Mouse (Mus musculus) CH12.LX (cell line): ENCODE measurements around the gene 2310061I04Rik. TPM values are rescaled to one million over a fixed set of nuclear protein-coding genes. Genes with fewer than 3 reads are reported as not detected.

Experiments
- DNase-seq: peaks from one replicate; pipeline ENCODE4 v3.0.0-alpha.2; 2013; ENCODE audit errors: extremely low read depth
- H3K27ac ChIP-seq: 2 replicates; pipeline ENCODE4 v1.5.1; 2012; ENCODE audit warnings: low read depth, mild to moderate bottlenecking, control low read depth, moderate library complexity; ENCODE audit not compliant: insufficient read depth
- H3K27me3 ChIP-seq: replicated peaks from 2 replicates; pipeline ENCODE3; 2012; ENCODE audit warnings: inconsistent platforms
- H3K36me3 ChIP-seq, 2 experiments: replicated peaks in 1 of 2; 2 replicates each; pipeline versions ENCODE3 to v1.6.1; 2012; ENCODE audit warnings: inconsistent platforms in 1 of 2, low read length in 1 of 2, mild to moderate bottlenecking in 1 of 2, mixed read lengths in 1 of 2, moderate library complexity in 1 of 2; ENCODE audit not compliant: control insufficient read depth in 1 of 2, insufficient read depth in 1 of 2
- H3K4me1 ChIP-seq, 2 experiments: 2 replicates each; pipeline ENCODE4 v1.6.1; 2012; ENCODE audit warnings: inconsistent platforms in 1 of 2, moderate library complexity in 1 of 2; ENCODE audit not compliant: insufficient read depth in 2 of 2, control insufficient read depth in 1 of 2
- H3K4me2 ChIP-seq: 2 replicates; pipeline ENCODE4 v1.6.1; 2012; ENCODE audit warnings: low read depth, mild to moderate bottlenecking, control low read depth; ENCODE audit not compliant: poor library complexity, insufficient read depth, severe bottlenecking
- H3K4me3 ChIP-seq, 3 experiments: fragments of 150-350 bp in 1 of 3; sonication (generic) in 1 of 3; replicated peaks in 1 of 3; 2 replicates each; pipeline versions ENCODE3 to v1.5.1; 2011 to 2012; ENCODE audit warnings: low read depth in 2 of 3, low read length in 2 of 3, mild to moderate bottlenecking in 2 of 3, moderate library complexity in 2 of 3, control low read depth in 1 of 3, improper control_type of control experiment in 1 of 3, inconsistent platforms in 1 of 3, mixed read lengths in 1 of 3; ENCODE audit not compliant: poor library complexity in 1 of 3
- H3K79me2 ChIP-seq: replicated peaks from 2 replicates; pipeline ENCODE4 v1.6.1; 2012; ENCODE audit warnings: mild to moderate bottlenecking, moderate library complexity; ENCODE audit not compliant: control insufficient read depth, poor library complexity, insufficient read depth, severe bottlenecking; ENCODE audit errors: extremely low read depth
- H3K9ac ChIP-seq: 2 replicates; pipeline ENCODE4 v1.6.1; 2012; ENCODE audit warnings: low read depth, mild to moderate bottlenecking, control low read depth, moderate library complexity; ENCODE audit not compliant: insufficient read depth
- H3K9me3 ChIP-seq: replicated peaks from 2 replicates; pipeline ENCODE3; 2012; ENCODE audit warnings: low read length, inconsistent platforms, mixed read lengths
- CHD2 ChIP-seq: IDR thresholded peaks from 2 replicates; pipeline ENCODE4 v1.6.1; 2011; ENCODE audit warnings: low read length, improper control_type of control experiment
- E2F4 ChIP-seq: IDR thresholded peaks from 2 replicates; pipeline ENCODE4 v1.6.1; 2011; ENCODE audit warnings: low read depth, low read length, improper control_type of control experiment; ENCODE audit not compliant: insufficient replicate concordance
- ETS1 ChIP-seq: conservative IDR thresholded peaks from 2 replicates; pipeline ENCODE4 v1.6.1; 2012; ENCODE audit warnings: low read depth, mild to moderate bottlenecking, inconsistent platforms, low read length, improper control_type of control experiment, moderate library complexity
- GABPA ChIP-seq: IDR thresholded peaks from 2 replicates; pipeline ENCODE4 v1.6.1; 2012; ENCODE audit warnings: low read depth, low read length, improper control_type of control experiment, inconsistent platforms; ENCODE audit not compliant: insufficient replicate concordance
- JUN ChIP-seq: IDR thresholded peaks from 2 replicates; pipeline ENCODE4 v1.6.1; 2011; ENCODE audit warnings: low read depth, mild to moderate bottlenecking, low read length, improper control_type of control experiment, moderate library complexity; ENCODE audit not compliant: insufficient read depth
- JUND ChIP-seq: conservative IDR thresholded peaks from 2 replicates; pipeline ENCODE4 v1.6.1; 2011; ENCODE audit warnings: low read depth, low read length, improper control_type of control experiment
- MAFK ChIP-seq: IDR thresholded peaks from 2 replicates; pipeline ENCODE4 v1.6.1; 2011; ENCODE audit warnings: low read length, improper control_type of control experiment; ENCODE audit not compliant: insufficient replicate concordance
- MAZ ChIP-seq: IDR thresholded peaks from 2 replicates; pipeline ENCODE4 v1.6.1; 2012; ENCODE audit warnings: low read depth, mild to moderate bottlenecking, inconsistent platforms, low read length, improper control_type of control experiment, moderate library complexity
- MXI1 ChIP-seq: IDR thresholded peaks from 2 replicates; pipeline ENCODE4 v1.6.1; 2011; ENCODE audit warnings: mild to moderate bottlenecking, low read depth, low read length, improper control_type of control experiment
- MYC ChIP-seq: IDR thresholded peaks from 2 replicates; pipeline ENCODE4 v1.6.1; 2011; ENCODE audit warnings: low read depth, mild to moderate bottlenecking, improper control_type of control experiment, low read length
- NELFE ChIP-seq: IDR thresholded peaks from 2 replicates; pipeline ENCODE4 v1.6.1; 2011; ENCODE audit warnings: low read depth, low read length, improper control_type of control experiment
- NRF1 ChIP-seq: IDR thresholded peaks from 2 replicates; pipeline ENCODE4 v1.6.1; 2014; ENCODE audit warnings: low read depth, mild to moderate bottlenecking, inconsistent platforms, low read length, improper control_type of control experiment, moderate library complexity
- POLR2A ChIP-seq: IDR thresholded peaks from 2 replicates; pipeline ENCODE4 v1.6.1; 2011; ENCODE audit warnings: low read depth, mild to moderate bottlenecking, improper control_type of control experiment, low read length
- POLR2AphosphoS2 ChIP-seq: IDR thresholded peaks from 2 replicates; pipeline ENCODE4 v1.6.1; 2011; ENCODE audit warnings: low read depth, low read length, improper control_type of control experiment
- SIN3A ChIP-seq: IDR thresholded peaks from 2 replicates; pipeline ENCODE4 v1.6.1; 2012; ENCODE audit warnings: low read length, improper control_type of control experiment, inconsistent platforms
- TCF12 ChIP-seq: IDR thresholded peaks from 2 replicates; pipeline ENCODE4 v1.6.1; 2014; ENCODE audit warnings: low read depth, mild to moderate bottlenecking, inconsistent platforms, low read length, improper control_type of control experiment
- UBTF ChIP-seq: IDR thresholded peaks from 2 replicates; pipeline ENCODE4 v1.6.1; 2012; ENCODE audit warnings: low read depth, mild to moderate bottlenecking, inconsistent platforms, low read length, improper control_type of control experiment, moderate library complexity
- USF2 ChIP-seq: conservative IDR thresholded peaks from 2 replicates; pipeline ENCODE4 v1.6.1; 2011; ENCODE audit warnings: low read depth, low read length, improper control_type of control experiment
- ZC3H11A ChIP-seq: IDR thresholded peaks from 2 replicates; pipeline ENCODE4 v1.6.1; 2012; ENCODE audit warnings: low read depth, mild to moderate bottlenecking, inconsistent platforms, low read length, improper control_type of control experiment
- ZMIZ1 ChIP-seq: IDR thresholded peaks from 2 replicates; pipeline ENCODE4 v1.6.1; 2012; ENCODE audit warnings: low read depth, mild to moderate bottlenecking, inconsistent platforms, low read length, improper control_type of control experiment
- ZNF384 ChIP-seq: IDR thresholded peaks from 2 replicates; pipeline ENCODE4 v1.6.1; 2012; ENCODE audit warnings: low read depth, low read length, improper control_type of control experiment, inconsistent platforms
- dilution Hi-C: fragments of 300-500 bp; cut with MboI; formaldehyde crosslinking; loops from 2 replicates; pipeline ENCODE4 v1.14.3; 2020; ENCODE audit warnings: low sequenced_read_pairs; ENCODE audit not compliant: extremely low pct_unique_long_range_greater_than_20kb, extremely low pct_ligation_motif_present
- in situ Hi-C: fragments of 300-500 bp; cut with MboI; formaldehyde crosslinking; loops from 3 replicates; pipeline ENCODE4 v1.14.3; 2019; ENCODE audit warnings: low sequenced_read_pairs, low pct_ligation_motif_present, low pct_unique_long_range_greater_than_20kb, mixed read lengths
- polyA plus RNA-seq: library from polyadenylated mRNA; unstranded; fragments of >175 nt; gene quantifications from 2 replicates; pipeline ENCODE4 v1.2.1, GENCODE M21; 2012; ENCODE audit warnings: low read depth; ENCODE audit not compliant: insufficient read length
- total RNA-seq, 2 experiments: library from RNA; depleted of rRNA; stranded (reverse); fragments of 300-350 nt in 1 of 2; fragments of >200 nt in 1 of 2; gene quantifications; 2 replicates each; pipeline ENCODE4 v1.2.3; 2012 to 2014

Gene 2310061I04Rik
- total and polyA plus RNA-seq, 3 experiments = 5.7 to 46.4 (median 8.7) TPM

- no peaks in the 10 kb centered on the region for H3K27me3 ChIP-seq
- H3K79me2 ChIP-seq = peaks cover 34% of the 10 kb centered on the region
- no peak overlapping the region for H3K27ac ChIP-seq
- H3K9me3 ChIP-seq = no peaks in the 10 kb centered on the region
- peak overlapping the region; percentile 74; the same call in 1 of the 2 replicates for H3K4me2 ChIP-seq
- peaks cover 31 to 65% of the 10 kb centered on the region in 2 experiments for H3K36me3 ChIP-seq
- DNase-seq = no peak
- peaks cover 6 to 47% of the 10 kb centered on the region in 2 experiments; a peak in 3 of 4 replicates for H3K4me1 ChIP-seq
- H3K9ac ChIP-seq = peak overlapping the region; percentile 46
- TF ChIP-seq MAZ (no peak), POLR2AphosphoS2 (no peak), POLR2A (0 out of 2 replicates have a peak, but pooled peaks have one; percentile 0)
- dilution Hi-C loops = no loop called here
- no peak overlapping the region for H3K4me3 ChIP-seq
- in situ Hi-C loops = no loop called here
These were observed 23.2 kb upstream of the 2310061I04Rik start for GRCm38 (mm10) chr17:35920384-35920783.

- Histone ChIP-seq H3K27ac (no peak overlapping the region), H3K9ac (peak overlapping the region; percentile 46; the same call in 1 of the 2 replicates), H3K36me3 (peaks cover 27 to 60% of the 10 kb centered on the region in 2 experiments), H3K27me3 (no peaks in the 10 kb centered on the region), H3K4me3 (peak overlapping the region in 1 of 3 experiments; percentile 77), H3K4me2 (peak overlapping the region; percentile 74; the same call in 1 of the 2 replicates), H3K9me3 (no peaks in the 10 kb centered on the region), H3K4me1 (peaks cover 6 to 48% of the 10 kb centered on the region in 2 experiments; a peak in 3 of 4 replicates), H3K79me2 (peaks cover 39% of the 10 kb centered on the region)
- DNase-seq = no peak
- dilution Hi-C loops (no loop called here), in situ Hi-C loops (no loop called here)
- TF ChIP-seq POLR2A = no peak; the same call in 1 of the 2 replicates
- no peak for TF ChIP-seq MAFK
- TF ChIP-seq USF2 = no peak
- TF ChIP-seq MXI1 = peak; percentile 2; the same call in 1 of the 2 replicates
- no peak for TF ChIP-seq ETS1
- no peak for TF ChIP-seq CHD2
- TF ChIP-seq ZNF384 = no peak
These were observed 22.7 kb upstream of the 2310061I04Rik start for GRCm38 (mm10) chr17:35919864-35920301.

- Histone ChIP-seq H3K9me3 (no peaks in the 10 kb centered on the region), H3K4me2 (peak overlapping the region; percentile 74), H3K9ac (peak overlapping the region; percentile 100), H3K4me3 (peak overlapping the region; percentile 24 to 77 (median 63)), H3K79me2 (peaks cover 46% of the 10 kb centered on the region), H3K27me3 (no peaks in the 10 kb centered on the region), H3K27ac (peak overlapping the region; percentile 75), H3K4me1 (peaks cover 6 to 55% of the 10 kb centered on the region in 2 experiments; a peak in 3 of 4 replicates), H3K36me3 (peaks cover 27 to 58% of the 10 kb centered on the region in 2 experiments)
- dilution Hi-C loops = no loop called here
- in situ Hi-C loops = no loop called here
- DNase-seq = peak; percentile 98
- TF ChIP-seq MAZ (peak; percentile 69; the same call in 1 of the 2 replicates), MYC (no peak), ETS1 (peak; percentile 61), NRF1 (0 out of 2 replicates have a peak, but pooled peaks have one; percentile 41), TCF12 (peak; percentile 54; the same call in 1 of the 2 replicates), ZMIZ1 (peak; percentile 70; the same call in 1 of the 2 replicates), POLR2AphosphoS2 (peak; percentile 89), JUND (peak; percentile 65), ZC3H11A (no peak), CHD2 (no peak), JUN (peak; percentile 65), ZNF384 (peak; percentile 90), SIN3A (peak; percentile 91), UBTF (no peak), MXI1 (peak; percentile 8; the same call in 1 of the 2 replicates), GABPA (no peak), MAFK (no peak), NELFE (peak; percentile 8; the same call in 1 of the 2 replicates), POLR2A (peak; percentile 71), E2F4 (0 out of 2 replicates have a peak, but pooled peaks have one; percentile 14)
These were observed 22.0 kb upstream of the 2310061I04Rik start for GRCm38 (mm10) chr17:35919060-35919715.
